Mouse (Mus musculus): ENCODE measurements around the gene Slc9b2.

DNA sequence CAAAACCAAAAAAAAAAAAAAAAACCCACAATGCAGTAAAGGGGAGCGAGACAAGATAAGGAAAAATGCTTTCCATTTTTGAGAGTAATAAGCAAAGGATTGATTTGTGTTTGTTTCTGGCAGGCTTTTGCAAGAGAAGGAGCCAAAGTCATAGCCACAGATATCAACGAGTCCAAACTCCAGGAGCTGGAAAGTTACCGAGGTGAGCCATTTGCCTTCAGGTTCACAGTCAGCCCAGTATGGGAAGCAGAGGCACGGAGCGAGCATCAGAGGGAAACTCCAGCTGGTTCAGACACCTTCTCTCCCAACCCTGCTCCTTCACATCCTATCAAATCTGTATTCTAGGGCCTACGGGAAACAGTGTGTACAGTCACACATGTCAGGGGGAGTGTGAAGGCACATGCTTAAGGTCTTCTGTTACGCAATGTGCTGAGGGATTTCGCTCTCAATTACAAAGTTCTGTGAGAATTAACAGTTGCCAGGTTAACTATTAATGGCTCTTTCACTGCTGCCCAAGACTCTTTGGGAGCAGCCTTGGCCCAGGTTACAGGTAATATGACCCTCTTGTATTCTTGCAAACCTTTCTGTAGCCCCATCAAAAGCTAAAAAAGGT, 19.3 kb upstream of the Slc9b2 start:
- no peak for TF ChIP-seq POLR2A (IDR thresholded peaks at IDR 0.05; ENCODE audit: low read depth, low read length)
- TF ChIP-seq CTCF (IDR thresholded peaks at IDR 0.05; ENCODE audit: borderline replicate concordance, insufficient read depth, low read length): no peak

All from embryonic fibroblast, embryonic 13.5 days (primary cell).